Mouse (Mus musculus) intestine, postnatal 0 days (tissue): ENCODE measurements around the gene Rilp. TPM values are rescaled to one million over a fixed set of nuclear protein-coding genes. Genes with fewer than 3 reads are reported as not detected.
A peak's percentile ranks its signal among the peaks of the same experiment; 100 is the strongest.

ENCODE experiments used
- ATAC-seq: fragments of 200-750 bp; cut with Nextera tagmentation; 2 replicates; pipeline ENCODE4 v1.8.0; 2017; ENCODE audit warnings: mild to moderate bottlenecking, moderate TSS enrichment, moderate library complexity
- H3K27ac ChIP-seq: fragments of 300-500 bp; sonication (generic); 2 replicates; pipeline ENCODE4 v1.5.1; 2014; ENCODE audit warnings: mild to moderate bottlenecking, low read depth, low read length, moderate library complexity
- H3K27me3 ChIP-seq: fragments of 300-500 bp; sonication (generic); replicated peaks from 2 replicates; pipeline ENCODE4 v1.6.1; 2014; ENCODE audit warnings: low read length, mixed read lengths; ENCODE audit not compliant: control insufficient read depth, insufficient read depth
- H3K36me3 ChIP-seq: fragments of 300-500 bp; sonication (generic); 2 replicates; pipeline ENCODE4 v1.6.1; 2014; ENCODE audit warnings: mild to moderate bottlenecking, moderate library complexity; ENCODE audit not compliant: control insufficient read depth, insufficient read depth
- H3K4me1 ChIP-seq: fragments of 300-500 bp; sonication (generic); replicated peaks from 2 replicates; pipeline ENCODE4 v1.6.1; 2014; ENCODE audit warnings: antibody characterized with exemption, low read length, mixed read lengths; ENCODE audit not compliant: control insufficient read depth, insufficient read depth
- H3K4me2 ChIP-seq: fragments of 300-500 bp; sonication (generic); replicated peaks from 2 replicates; pipeline ENCODE4 v1.6.1; 2014; ENCODE audit warnings: low read depth, mild to moderate bottlenecking, moderate library complexity
- H3K4me3 ChIP-seq: fragments of 300-500 bp; sonication (generic); 2 replicates; pipeline ENCODE4 v1.5.1; 2014; ENCODE audit warnings: low read depth, low read length
- H3K9ac ChIP-seq: fragments of 300-500 bp; sonication (generic); 2 replicates; pipeline ENCODE4 v1.6.1; 2014; ENCODE audit warnings: mild to moderate bottlenecking, low read depth, low read length
- H3K9me3 ChIP-seq: fragments of 300-500 bp; sonication (generic); 2 replicates; pipeline ENCODE4 v1.6.1; 2016; ENCODE audit warnings: mixed run types; ENCODE audit not compliant: control insufficient read depth
- CTCF ChIP-seq: sonication (generic); IDR thresholded peaks from 2 replicates; pipeline ENCODE4 v1.5.1; 2016; ENCODE audit warnings: low read depth, mild to moderate bottlenecking, control low read depth, antibody characterized with exemption, moderate library complexity
- WGBS: fragments of 180-500 bp; shearing (Covaris S2); extraction: QIAGEN DNeasy Blood & Tissue Kit; methylation state at CpG from one replicate; pipeline ENCODE4 v1.1.7; 2014; 5-methylcytosine and 5-hydroxymethylcytosine counted together
- polyA plus RNA-seq: library from polyadenylated mRNA; unstranded; fragments of >200 nt; fragmentation: Nextera tagmentation; extraction: Ambion mirVana; gene quantifications from 2 replicates; pipeline ENCODE4 v1.2.1, GENCODE M21; 2015

Rilp gene
- polyA plus RNA-seq, 1 experiment from 2014 or later, result 6.9 TPM

DNA sequence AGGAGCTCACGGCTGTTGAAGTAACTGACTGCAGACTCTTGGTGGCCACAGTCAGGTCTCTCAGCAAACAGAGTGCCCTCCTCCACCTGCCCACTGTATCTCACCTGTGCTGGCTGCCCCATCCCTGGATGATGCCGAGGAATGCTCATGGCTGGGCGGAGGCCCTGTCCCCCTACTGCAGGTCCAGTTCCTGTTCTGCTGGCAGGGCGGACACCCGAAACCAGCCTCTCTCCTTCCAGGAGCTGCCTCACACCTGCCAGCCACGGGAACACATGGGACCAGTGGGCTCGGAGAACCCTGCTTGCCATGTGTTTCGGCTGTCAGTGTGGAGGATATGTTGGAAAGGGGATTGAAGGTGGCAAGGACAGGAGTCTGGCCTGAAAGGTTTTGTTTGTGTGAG is 30.3 kb downstream of the Rilp start:
- no peak overlapping the region for H3K4me2 ChIP-seq
- H3K9ac ChIP-seq, result no peak overlapping the region
- no peak overlapping the region for H3K4me3 ChIP-seq
- TF ChIP-seq CTCF, result no peak
- 86% methylated on average over 8 of the region's 8 CpGs for WGBS
- no peaks in the 10 kb centered on the region for H3K27me3 ChIP-seq
- no peak for ATAC-seq
- H3K9me3 ChIP-seq, result no peaks in the 10 kb centered on the region
- peaks cover 12% of the 10 kb centered on the region for H3K36me3 ChIP-seq
- no peak overlapping the region; the same call in 1 of the 2 replicates for H3K27ac ChIP-seq
- H3K4me1 ChIP-seq, result peaks cover 8% of the 10 kb centered on the region; the same call in 1 of the 2 replicates

DNA sequence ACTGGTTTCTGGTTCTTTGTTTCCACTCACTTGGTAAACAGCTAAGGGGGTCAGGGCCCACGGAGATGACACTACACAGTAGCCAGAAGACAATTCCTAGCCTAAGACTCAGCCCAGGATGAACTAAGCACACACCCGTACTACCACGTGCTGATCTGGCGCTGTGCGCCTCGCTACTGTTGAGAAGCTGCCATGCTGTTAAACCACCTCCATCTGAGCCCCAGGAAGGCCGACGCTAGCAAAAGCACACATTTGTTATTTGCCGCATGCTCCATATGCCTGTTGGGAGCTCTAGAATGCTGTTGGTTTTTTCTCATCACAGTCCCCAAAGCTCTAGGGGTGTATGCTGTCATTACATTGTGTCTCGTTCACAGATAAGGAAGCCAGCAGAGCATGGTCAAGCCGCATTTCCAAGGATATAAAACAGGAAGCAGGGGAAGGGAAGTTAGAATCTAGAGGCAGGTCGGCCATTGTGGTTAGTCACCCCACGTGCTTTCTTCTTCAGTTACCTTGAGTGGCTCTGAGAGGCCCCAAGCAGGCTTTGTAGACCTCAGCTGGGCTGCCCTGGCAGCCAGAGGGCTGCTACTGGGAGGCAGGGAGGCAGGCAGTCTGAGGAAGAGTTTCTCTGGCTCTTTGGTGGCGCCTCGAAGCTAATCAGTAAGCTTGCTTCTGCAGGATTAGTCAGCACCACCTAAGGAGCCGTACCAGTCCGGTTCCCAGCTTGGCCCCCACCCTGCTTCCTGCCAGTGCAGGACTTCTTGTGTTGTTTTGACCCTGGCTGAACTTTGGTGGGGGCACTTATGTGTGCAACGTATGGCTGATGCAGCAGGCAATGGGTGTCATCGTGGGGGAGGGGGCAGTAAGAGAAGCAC is 31.1 kb downstream of the Rilp start:
- peak overlapping the region; percentile 38; the same call in 1 of the 2 replicates for H3K9ac ChIP-seq
- H3K36me3 ChIP-seq, result peaks cover 19% of the 10 kb centered on the region
- TF ChIP-seq CTCF, result no peak
- no peak overlapping the region for H3K4me3 ChIP-seq
- no peaks in the 10 kb centered on the region for H3K27me3 ChIP-seq
- no peak overlapping the region for H3K4me2 ChIP-seq
- H3K4me1 ChIP-seq, result peaks cover 4% of the 10 kb centered on the region; the same call in 1 of the 2 replicates
- 53% methylated on average over 19 of the region's 19 CpGs for WGBS
- peak; percentile 23; the same call in 1 of the 2 replicates for ATAC-seq
- H3K27ac ChIP-seq, result peak overlapping the region; percentile 54
- no peaks in the 10 kb centered on the region for H3K9me3 ChIP-seq

DNA sequence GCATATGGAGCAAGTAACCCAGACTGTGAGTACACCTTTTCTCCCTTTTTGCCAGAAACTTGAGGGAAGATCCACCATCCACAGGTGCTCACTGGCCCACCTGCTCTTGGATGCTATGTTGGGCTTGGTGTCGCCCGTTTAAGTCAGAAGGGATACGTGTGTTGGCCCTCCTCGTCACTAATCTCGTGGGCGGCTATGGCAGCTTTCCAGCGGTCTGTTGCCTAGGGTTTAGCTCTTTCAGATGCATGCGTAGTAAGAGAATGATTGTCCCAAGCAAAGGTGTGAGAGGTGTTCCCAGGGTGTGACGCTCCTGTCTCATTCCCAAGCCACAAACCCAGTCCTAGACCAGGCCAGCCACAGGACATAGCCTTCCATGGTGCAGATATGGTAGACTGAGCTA is 34.8 kb downstream of the Rilp start:
- no peak overlapping the region for H3K27ac ChIP-seq
- TF ChIP-seq CTCF, result no peak
- peaks cover 25% of the 10 kb centered on the region for H3K36me3 ChIP-seq
- no peak for ATAC-seq
- H3K9ac ChIP-seq, result no peak overlapping the region
- H3K27me3 ChIP-seq, result no peaks in the 10 kb centered on the region
- H3K4me1 ChIP-seq, result no peaks in the 10 kb centered on the region
- 92% methylated on average over 9 of the region's 9 CpGs for WGBS
- no peak overlapping the region for H3K4me2 ChIP-seq
- no peaks in the 10 kb centered on the region for H3K9me3 ChIP-seq
- no peak overlapping the region for H3K4me3 ChIP-seq

DNA sequence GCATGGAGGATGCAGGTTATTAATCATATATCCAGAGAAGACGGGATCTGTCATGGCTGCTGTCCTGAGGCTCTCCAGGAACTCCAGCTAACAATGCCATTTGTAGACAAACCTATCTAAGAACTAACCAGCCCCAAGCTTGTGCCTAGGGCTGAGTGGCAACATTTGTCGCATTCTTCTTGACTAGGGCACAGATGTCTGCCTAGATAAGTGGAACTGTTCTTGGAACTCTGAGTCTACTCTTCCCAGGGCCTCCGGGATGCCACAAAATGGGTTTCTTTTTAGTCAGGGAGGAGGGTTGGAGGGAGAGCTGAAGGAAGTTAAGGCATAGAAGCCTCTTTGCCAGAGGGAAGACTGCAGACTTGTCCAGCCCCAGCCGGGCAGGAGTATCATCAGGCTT is 36.2 kb downstream of the Rilp start:
- H3K4me1 ChIP-seq, result no peaks in the 10 kb centered on the region
- H3K4me3 ChIP-seq, result no peak overlapping the region
- 76% methylated on average over 4 of the region's 4 CpGs for whole genome bisulfite sequencing
- H3K27ac ChIP-seq, result no peak overlapping the region
- H3K4me2 ChIP-seq, result no peak overlapping the region
- no peak overlapping the region for H3K9ac ChIP-seq
- ATAC-seq, result no peak
- H3K9me3 ChIP-seq, result no peaks in the 10 kb centered on the region
- TF ChIP-seq CTCF, result no peak
- H3K36me3 ChIP-seq, result peaks cover 25% of the 10 kb centered on the region
- H3K27me3 ChIP-seq, result no peaks in the 10 kb centered on the region

DNA sequence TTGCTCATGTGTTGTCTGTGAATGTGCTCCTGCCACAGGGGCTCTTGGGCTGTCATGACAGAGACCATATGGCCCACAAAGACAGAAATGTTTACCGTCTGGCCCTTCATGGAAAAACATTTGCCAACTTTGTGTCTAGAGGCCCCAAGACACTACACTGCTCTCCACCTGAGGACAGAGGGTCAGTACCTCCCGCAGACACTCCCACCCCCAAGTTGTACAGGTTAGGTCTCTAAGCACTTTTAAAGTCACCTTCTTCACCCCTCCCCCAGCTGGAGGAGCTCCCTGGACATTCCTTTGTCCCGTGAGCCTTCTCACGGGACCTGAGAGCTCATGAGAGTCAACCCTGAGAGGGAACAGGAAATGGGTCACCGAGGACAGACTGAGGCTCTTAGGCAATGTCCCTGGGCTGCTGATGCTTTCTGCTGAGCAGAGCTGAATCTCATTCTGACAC is 39.8 kb downstream of the Rilp start:
- no peak for TF ChIP-seq CTCF
- WGBS, result 33% methylated on average over 5 of the region's 5 CpGs
- Histone ChIP-seq H3K9ac (no peak overlapping the region), H3K9me3 (no peaks in the 10 kb centered on the region), H3K4me1 (peaks cover 10% of the 10 kb centered on the region; the same call in 1 of the 2 replicates), H3K27me3 (no peaks in the 10 kb centered on the region), H3K4me3 (no peak overlapping the region), H3K4me2 (no peak overlapping the region), H3K36me3 (peaks cover 24% of the 10 kb centered on the region), H3K27ac (peak overlapping the region; percentile 64)
- ATAC-seq, result peak; percentile 54

DNA sequence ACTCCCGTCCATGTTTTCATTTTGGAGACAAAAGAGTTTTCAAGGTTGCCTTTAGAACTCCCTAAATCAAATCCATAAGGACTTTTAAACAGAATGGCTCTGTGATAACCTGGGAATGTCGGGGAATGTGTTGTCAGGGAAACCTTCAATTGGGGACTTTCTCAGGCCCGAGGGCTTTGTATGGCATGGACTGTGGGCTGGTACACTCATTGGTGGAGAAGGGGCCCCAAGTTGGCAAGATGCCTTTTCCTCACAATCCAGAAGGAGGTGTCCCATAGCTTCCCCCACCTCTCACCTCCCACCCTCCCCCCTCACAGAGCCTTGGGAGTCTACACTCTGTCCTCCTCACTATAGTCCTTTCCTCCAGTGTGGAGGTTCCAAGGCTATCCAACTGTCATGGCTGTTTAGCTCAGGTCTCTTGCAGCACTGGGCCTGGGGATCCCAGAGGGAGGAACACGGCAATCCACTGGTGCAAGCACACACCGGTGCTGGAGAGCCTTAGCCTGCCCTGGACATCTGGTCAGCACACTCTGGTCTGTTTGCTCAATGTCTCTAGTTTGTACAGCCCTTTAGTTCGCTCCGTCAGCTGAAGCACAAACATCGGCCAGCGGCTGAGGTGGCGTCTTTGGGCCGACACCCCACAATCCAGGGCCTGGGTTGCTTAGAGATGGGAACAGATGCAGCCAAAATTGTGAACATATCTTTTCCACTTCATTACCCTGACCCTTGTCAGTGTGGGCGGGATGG is 40.5 kb downstream of the Rilp start:
- Histone ChIP-seq H3K4me2 (no peak overlapping the region), H3K27ac (peak overlapping the region; percentile 64), H3K4me1 (peaks cover 10% of the 10 kb centered on the region; the same call in 1 of the 2 replicates), H3K4me3 (no peak overlapping the region), H3K27me3 (no peaks in the 10 kb centered on the region), H3K9ac (no peak overlapping the region), H3K9me3 (no peaks in the 10 kb centered on the region), H3K36me3 (peaks cover 17% of the 10 kb centered on the region)
- 65% methylated on average over 12 of the region's 12 CpGs for WGBS
- TF ChIP-seq CTCF, result no peak
- no peak for ATAC-seq
